Mouse (Mus musculus) lung, adult 2 months (tissue): Measurements from ENCODE around the gene C6.

Experiments used
- CTCF ChIP-seq: fragments of 200-500 bp; IDR thresholded peaks from 2 replicates; pipeline ENCODE4 v1.5.1; 2011; ENCODE audit warnings: mild to moderate bottlenecking, low read length, control low read depth; ENCODE audit not compliant: insufficient read depth
- POLR2A ChIP-seq: fragments of 200-500 bp; IDR thresholded peaks from 2 replicates; pipeline ENCODE4 v1.6.1; 2011; ENCODE audit warnings: low read depth, mild to moderate bottlenecking, control low read depth, low read length, borderline replicate concordance; ENCODE audit errors: extremely low read depth

- TF ChIP-seq CTCF, result no peak
- TF ChIP-seq POLR2A, result no peak
These were observed 91.5 kb downstream of the C6 start for GRCm38 (mm10) chr15:4818437-4818836.
